Mouse (Mus musculus): ENCODE data around the gene 1110008P14Rik.
"Not testable (repeated sequence)": the region's sequence is repeated elsewhere in the genome, so short reads cannot be mapped to it uniquely, and the experiment has no call there.

The 1110008P14Rik gene

DNA sequence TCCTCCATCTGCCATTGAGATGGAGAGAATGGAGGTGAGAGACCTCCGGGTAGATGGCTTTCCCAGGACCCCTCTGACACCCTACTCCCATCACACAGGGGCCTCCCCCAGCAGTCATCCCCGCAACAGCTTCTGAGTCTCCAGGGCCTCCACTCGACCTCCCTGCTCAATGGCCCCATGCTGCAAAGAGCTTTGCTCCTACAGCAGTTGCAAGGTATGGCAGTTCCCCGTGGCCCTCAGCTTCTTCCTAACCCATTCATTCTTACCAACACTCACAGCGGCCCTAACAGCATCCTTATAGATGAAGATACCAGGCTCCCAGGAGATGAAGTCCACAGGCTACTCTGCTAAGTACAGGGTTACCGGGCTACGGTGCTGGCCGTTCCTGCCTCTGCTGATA is 17.6 kb downstream of the 1110008P14Rik start:
- no peak for ATAC-seq (ENCODE audit: insufficient number of reproducible peaks, low FRiP score, low TSS enrichment)

DNA sequence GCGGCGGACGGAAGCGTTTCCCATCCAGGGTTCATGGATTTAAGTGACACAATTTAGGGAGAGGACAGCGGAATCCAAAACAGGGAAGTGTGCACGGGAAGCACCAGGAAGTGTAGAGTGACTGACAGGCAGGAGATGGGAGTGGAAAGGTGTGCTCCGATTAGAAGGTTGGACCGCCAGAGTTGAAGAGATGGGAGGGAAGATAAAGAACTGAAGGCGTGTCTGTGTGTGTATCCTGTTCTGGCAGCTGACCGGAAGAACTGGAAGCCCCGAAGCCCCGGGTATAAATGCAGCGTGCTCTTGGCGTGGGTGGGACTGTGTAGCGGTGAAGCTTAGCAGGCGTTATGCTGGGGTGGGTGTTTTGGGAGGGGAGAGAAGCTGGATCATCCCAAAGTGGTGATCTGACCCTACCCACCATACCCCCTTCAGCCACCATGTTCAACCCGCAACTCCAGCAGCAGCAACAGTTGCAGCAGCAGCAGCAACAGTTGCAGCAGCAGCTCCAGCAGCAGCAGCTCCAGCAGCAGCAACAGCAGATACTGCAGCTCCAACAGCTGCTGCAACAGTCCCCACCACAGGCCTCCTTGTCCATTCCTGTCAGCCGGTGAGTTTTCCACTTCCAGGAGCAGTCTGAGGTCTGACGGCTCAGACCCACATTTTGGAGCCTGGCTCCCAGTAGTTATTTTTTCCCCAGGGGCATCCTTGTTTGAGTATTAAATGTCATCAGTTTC is 18.2 kb downstream of the 1110008P14Rik start:
- no peak for ATAC-seq (ENCODE audit: insufficient number of reproducible peaks, low FRiP score, low TSS enrichment)

- ATAC-seq (ENCODE audit: insufficient number of reproducible peaks, low FRiP score, low TSS enrichment) = peak; percentile 65
Measured at GRCm38 (mm10) chr2:32362817-32363340, 18.9 kb downstream of the 1110008P14Rik start.

DNA sequence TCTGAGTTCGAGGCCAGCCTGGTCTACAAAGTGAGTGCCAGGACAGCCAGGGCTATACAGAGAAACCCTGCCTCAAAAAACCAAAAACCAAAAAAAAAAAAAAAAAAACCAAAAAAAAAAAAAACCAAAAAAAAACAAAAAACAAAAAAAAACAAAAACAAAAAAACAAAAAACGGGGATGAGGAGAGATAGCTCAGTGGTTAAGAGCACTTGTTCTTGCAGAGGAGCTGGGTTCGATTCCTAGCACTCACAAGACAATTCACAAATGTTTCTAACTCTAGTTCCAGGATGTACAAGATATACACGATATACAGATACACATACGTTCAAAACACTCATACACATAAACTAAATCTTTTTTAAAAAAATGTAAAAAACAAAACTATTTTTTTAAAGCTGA is 19.5 kb downstream of the 1110008P14Rik start:
- not testable (repeated sequence) for ATAC-seq (ENCODE audit: insufficient number of reproducible peaks, low FRiP score, low TSS enrichment)

DNA sequence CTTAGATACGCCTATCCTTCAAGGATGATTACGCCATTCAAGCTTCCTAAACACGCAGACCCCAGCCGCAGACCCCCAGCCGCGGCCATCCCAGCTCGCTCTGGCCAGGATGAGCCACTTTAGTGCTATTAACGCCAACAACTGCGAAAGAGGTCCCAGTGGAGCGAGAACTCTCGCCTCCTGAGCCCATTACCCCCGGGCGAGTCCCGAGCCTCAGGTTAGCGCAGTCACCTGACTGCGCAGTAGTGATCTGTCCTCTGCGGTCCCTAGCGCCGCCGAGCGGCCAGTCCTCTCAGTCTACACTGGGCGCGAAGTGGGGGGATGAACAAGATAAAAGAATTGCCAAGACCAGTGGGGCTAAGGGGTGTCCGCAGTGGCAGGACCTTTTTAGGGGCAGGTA is 20.3 kb downstream of the 1110008P14Rik start:
- ATAC-seq (ENCODE audit: insufficient number of reproducible peaks, low FRiP score, low TSS enrichment) = peak; percentile 67; the same call in 1 of the 2 replicates

GRCm38 (mm10) chr2:32360741-32361140 is 21.0 kb downstream of the 1110008P14Rik start:
- ATAC-seq (ENCODE audit: insufficient number of reproducible peaks, low FRiP score, low TSS enrichment) = peak; percentile 28; the same call in 1 of the 2 replicates

- ATAC-seq (ENCODE audit: insufficient number of reproducible peaks, low FRiP score, low TSS enrichment) = no peak
Measured at GRCm38 (mm10) chr2:32358381-32358780, 23.4 kb downstream of the 1110008P14Rik start.

- ATAC-seq (ENCODE audit: insufficient number of reproducible peaks, low FRiP score, low TSS enrichment) = no peak
Measured at GRCm38 (mm10) chr2:32357710-32358109, 24.0 kb downstream of the 1110008P14Rik start.

DNA sequence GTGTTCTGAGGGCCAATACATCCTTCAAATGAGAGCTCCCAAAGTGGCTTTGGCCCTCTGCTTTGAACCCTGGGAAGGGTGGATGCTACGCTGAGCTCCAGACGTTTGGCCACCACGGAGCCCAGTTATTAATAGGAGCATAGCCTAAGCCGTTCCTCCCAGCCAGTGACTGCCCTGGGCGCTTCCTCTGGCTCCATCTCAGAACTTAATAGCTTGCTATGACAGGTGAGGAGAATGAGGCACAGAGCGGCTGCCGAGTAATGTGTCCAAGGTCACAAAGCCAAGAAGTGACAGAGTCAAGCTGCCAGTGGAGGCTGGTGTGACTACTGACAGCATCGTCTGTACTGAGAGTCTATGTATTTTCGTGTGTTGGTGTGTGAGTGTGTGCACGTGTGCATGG is 25.5 kb downstream of the 1110008P14Rik start:
- ATAC-seq (ENCODE audit: insufficient number of reproducible peaks, low FRiP score, low TSS enrichment) = no peak

GRCm38 (mm10) chr2:32354336-32354895 is 27.3 kb downstream of the 1110008P14Rik start:
- ATAC-seq (ENCODE audit: insufficient number of reproducible peaks, low FRiP score, low TSS enrichment) = no peak

- ATAC-seq (ENCODE audit: insufficient number of reproducible peaks, low FRiP score, low TSS enrichment) = no peak
Measured at GRCm38 (mm10) chr2:32353836-32354235, 27.9 kb downstream of the 1110008P14Rik start.

- peak; percentile 33; the same call in 1 of the 2 replicates for ATAC-seq (ENCODE audit: insufficient number of reproducible peaks, low FRiP score, low TSS enrichment)
Measured at GRCm38 (mm10) chr2:32353007-32353542, 28.7 kb downstream of the 1110008P14Rik start, which contains the start of gene Dnm1. Dnm1 (minus strand) TSS chr2:32353338.

DNA sequence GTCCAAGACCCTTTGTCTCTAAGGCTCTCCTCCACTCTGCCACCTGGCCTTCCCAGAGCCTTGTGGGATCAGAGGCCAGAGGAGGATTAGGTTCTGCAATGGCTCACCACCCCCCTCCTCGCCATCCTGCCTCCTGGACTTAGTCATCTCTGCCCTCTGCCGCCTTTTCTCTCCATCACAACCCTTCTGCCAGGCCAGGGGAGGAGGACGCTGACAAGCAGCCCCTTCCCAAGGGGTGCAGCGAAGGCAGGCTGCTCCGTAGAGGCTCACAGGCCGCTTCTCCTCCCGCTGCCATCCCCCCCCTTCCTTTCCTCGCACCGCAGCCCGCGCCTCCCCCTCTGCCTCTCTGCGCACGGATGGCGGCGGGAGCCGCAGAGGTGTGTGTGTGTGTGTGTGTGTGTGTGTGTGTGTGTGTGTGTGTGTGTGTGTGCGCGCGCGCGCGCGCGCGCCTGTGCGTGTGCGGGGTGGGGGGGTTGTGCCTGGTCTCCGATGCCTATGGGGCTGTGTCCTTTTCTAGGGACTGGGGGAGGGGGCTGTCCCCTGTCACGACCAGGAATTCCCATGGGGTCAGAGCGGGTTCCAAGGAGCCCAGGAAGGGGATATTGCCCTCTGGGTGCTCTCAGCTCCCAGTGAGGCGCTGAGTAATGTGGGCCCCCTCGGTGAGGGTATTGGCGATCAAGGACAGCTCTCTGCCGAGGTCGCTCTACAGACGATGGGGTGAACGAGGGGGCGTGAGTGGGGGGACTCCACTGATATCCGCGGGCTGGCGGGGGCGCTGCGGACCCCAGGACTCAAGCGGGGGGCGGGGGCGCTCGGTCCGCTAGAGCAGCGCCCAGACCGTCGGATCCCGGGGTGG is 29.4 kb downstream of the 1110008P14Rik start, which contains the start of gene Ciz1:
Gene Ciz1 (plus strand): TSS at position 177 of the 856 bp plus-strand sequence.
- ATAC-seq (ENCODE audit: insufficient number of reproducible peaks, low FRiP score, low TSS enrichment) = peak; percentile 37; the same call in 1 of the 2 replicates

DNA sequence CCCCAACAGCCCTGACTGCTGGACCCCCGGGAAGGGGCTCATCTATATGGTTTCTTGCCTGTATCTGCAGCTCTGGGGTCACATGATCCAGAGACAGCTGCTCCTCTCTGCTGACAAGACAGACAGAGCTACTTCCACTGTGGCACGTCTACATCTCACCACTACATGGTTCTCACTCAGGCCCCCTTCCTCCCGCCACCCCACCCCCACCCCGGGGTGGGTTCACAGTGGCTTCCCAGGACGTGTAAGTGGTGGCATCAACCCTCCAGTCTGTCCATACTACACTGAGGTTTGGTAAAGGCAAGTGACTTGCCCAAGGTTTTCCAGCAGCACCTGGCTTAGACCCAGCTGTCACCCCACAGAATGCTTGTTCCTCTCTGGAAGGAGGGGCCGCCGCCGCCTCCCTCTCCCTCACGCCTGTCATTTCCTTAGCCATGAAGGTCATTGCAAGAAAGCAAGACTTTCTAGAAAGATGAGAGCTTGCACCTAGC is 30.2 kb downstream of the 1110008P14Rik start:
- ATAC-seq (ENCODE audit: insufficient number of reproducible peaks, low FRiP score, low TSS enrichment) = no peak

- no peak for ATAC-seq (ENCODE audit: insufficient number of reproducible peaks, low FRiP score, low TSS enrichment)
Measured at GRCm38 (mm10) chr2:32350471-32351051, 31.2 kb downstream of the 1110008P14Rik start.

DNA sequence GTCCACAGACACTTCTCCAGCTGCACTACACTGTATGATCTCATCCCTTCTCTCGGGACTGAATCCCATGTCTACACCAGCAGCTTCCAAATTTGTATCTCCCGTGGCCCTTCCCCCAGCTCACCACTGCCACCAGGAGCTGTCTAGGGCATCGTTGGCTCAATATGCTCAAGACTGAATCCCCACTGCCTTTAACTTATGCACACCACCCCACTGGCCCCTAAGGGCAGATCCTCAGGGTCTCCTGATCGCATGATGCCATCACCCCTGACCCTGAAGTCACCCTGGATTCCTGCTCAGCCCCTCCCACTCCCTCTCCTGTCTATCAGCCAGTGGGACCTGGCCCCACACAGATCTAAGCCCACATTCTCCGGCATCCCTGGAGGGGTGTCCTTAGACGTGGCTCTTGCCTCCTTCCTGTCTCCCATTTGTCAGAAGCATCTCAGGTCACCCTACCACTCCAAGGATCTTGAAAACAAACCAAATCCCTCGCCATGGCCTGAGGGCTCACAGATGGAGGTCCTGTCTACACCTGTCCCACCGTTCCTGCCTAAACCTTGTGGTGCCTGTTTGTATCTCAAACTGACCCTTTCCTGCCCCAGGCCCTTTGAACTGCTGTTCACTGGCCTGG is 32.0 kb downstream of the 1110008P14Rik start:
- no peak for ATAC-seq (ENCODE audit: insufficient number of reproducible peaks, low FRiP score, low TSS enrichment)

DNA sequence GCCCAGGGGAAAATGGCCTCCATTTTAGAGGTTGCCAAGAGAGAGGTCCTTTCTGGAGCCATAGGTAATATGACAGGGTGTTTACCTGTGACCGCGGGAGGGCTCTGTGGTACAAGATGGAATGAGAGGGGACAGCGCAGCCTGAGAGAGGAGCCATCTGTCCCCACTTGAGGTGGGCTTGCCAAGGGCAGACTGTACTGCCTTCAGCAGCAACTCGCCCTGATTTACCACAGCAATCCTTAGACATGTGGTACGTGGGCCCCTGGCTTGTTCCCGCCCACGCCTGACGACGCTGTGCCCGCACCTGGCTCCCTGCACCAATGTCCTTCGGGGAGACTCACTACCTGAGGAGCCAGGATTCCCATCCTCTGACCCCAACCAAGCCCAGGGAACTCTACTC is 33.4 kb downstream of the 1110008P14Rik start:
- no peak for ATAC-seq (ENCODE audit: insufficient number of reproducible peaks, low FRiP score, low TSS enrichment)

DNA sequence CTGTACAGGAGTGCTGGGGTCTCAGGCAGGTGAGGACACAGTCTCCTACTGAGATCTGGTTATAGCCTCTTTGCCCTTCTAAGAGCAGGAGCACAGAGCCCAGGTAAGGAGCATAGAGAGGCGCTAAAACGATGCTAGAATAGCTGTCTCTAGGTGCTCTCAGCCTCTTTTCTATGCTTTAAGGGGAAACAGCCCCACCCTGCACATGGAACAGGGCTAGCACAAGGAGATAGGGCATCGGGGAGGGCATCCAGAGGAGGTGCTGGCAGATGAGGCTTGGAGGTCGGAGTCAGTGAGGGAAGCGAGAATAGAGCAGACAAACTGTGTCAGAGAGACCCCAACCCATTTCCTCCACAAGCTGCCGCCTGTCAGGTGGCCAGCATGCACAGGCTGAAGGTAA is 34.7 kb downstream of the 1110008P14Rik start:
- ATAC-seq (ENCODE audit: insufficient number of reproducible peaks, low FRiP score, low TSS enrichment) = no peak

DNA sequence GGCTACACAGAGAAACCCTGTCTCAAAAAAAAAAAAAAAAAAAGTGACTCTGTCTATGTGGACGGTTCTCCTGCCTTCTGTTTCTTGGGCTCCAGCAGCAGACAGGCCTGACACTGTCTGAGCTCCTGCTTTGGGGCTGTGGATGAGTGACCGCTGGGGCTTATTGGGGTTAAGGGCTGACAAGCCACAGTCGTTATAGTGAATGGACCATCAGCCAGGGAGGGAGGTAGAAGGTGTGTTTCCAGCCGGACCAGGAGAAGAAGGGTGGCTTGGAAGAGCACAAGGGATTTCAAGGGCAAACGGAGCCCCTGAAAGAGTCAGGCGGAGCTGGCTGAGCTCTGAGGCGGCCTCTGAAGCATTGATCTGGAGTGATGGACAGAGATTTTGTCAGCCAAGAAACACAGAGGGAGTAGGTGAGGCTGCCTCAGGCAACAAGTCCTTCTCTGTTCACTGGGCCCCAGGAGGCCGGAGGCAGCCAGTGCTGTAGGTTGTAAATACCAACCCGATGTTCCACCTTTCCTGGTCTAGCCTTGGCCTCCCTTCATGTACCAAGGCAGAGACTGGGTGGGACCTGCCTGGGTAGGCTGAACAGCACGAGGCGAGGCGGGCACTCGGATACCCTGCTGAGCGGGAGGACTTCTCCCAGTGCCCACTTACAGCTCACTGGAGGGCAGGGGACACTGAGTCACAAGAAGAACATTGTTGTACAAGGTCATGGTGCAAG is 37.0 kb downstream of the 1110008P14Rik start:
- ATAC-seq (ENCODE audit: insufficient number of reproducible peaks, low FRiP score, low TSS enrichment) = no peak

Data from cerebellum, adult (tissue).